Mouse (Mus musculus): ENCODE measurements around the gene Olfr1337. TPM values are rescaled to one million over a fixed set of nuclear protein-coding genes. Genes with fewer than 3 reads are reported as not detected.

The Olfr1337 gene
- total RNA-seq (2023): not detected

GRCm38 (mm10) chr4:118782486-118782885 lies at the start of gene Olfr1337:
Olfr1337 (minus strand) TSS chr4:118782586.

GRCm38 (mm10) chr4:118809844-118810243 lies 27.5 kb upstream of the Olfr1337 start, which contains the start of gene Olfr1335:
Olfr1335 (minus strand) TSS chr4:118809944.

GRCm38 (mm10) chr4:118758637-118759036 lies 23.7 kb downstream of the Olfr1337 start, which contains the start of gene Olfr1338:
Olfr1338 (minus strand) TSS chr4:118758737.

DNA sequence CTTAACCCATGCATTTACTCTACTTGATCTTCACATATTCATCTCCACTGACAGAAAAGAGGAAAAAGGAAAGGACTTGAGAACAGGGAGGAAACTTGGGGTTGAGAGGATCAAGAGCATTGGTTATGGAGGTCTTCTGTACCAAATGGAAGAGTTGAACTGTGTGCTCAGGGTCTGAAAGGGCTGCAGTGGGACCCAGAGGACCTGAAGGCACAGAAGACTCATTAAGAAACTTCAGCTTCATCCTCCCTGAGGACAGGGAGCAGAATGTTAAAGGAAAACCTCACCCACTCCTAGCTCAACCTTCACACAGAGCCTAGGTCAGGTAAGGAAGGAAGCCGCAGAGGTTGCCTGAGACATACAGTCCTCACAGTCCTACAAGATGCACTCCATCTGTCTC lies 50.5 kb downstream of the Olfr1337 start, which contains the start of gene Olfr1339:
TSS of gene Olfr1339 (plus strand) at position 301 of the 400 bp plus-strand sequence.

Other genes with a start within 250 kb of the Olfr1337 start
- not detected for gene Tmem125, start 238.5 kb downstream of the Olfr1337 start, total RNA-seq (2023)
- not detected for gene Cfap57, start 161.8 kb downstream of the Olfr1337 start, total RNA-seq (2023)
- gene Ebna1bp2, start 161.8 kb downstream of the Olfr1337 start, total RNA-seq (2023): 66.0 TPM
- gene Olfr62, start 123.6 kb downstream of the Olfr1337 start, total RNA-seq (2023): not detected
- not detected for gene Olfr1342, start 89.8 kb downstream of the Olfr1337 start, total RNA-seq (2023)
- not detected for gene Olfr1341, start 79.1 kb downstream of the Olfr1337 start, total RNA-seq (2023)
- gene Olfr1340, start 62.4 kb downstream of the Olfr1337 start, total RNA-seq (2023): not detected
- gene Olfr1339, start 50.4 kb downstream of the Olfr1337 start, total RNA-seq (2023): not detected
- gene Olfr1338, start 23.8 kb downstream of the Olfr1337 start, total RNA-seq (2023): not detected
- not detected for gene Olfr1335, start 27.4 kb upstream of the Olfr1337 start, total RNA-seq (2023)
- gene Olfr1333, start 53.7 kb upstream of the Olfr1337 start, total RNA-seq (2023): not detected
- not detected for gene Olfr1331, start 82.1 kb upstream of the Olfr1337 start, total RNA-seq (2023)
- not detected for gene Olfr1330, start 106.0 kb upstream of the Olfr1337 start, total RNA-seq (2023)
- gene Olfr1329, start 134.9 kb upstream of the Olfr1337 start, total RNA-seq (2023): not detected
- not detected for gene Olfr1328, start 156.0 kb upstream of the Olfr1337 start, total RNA-seq (2023)
- not detected for gene Lao1, start 179.0 kb upstream of the Olfr1337 start, total RNA-seq (2023)

All from CD4-positive naive resting alpha-beta T cell, adult 57 days (primary cell).